Mouse (Mus musculus): ENCODE results near the gene Pdzd2.
A peak's percentile ranks its signal among the peaks of the same experiment; 100 is the strongest.

Pdzd2 gene

GRCm38 (mm10) chr15:12518370-12518973, 221.3 kb downstream of the Pdzd2 start:
- DNase-seq, result no peak

GRCm38 (mm10) chr15:12517314-12517813, 222.4 kb downstream of the Pdzd2 start:
- DNase-seq, result no peak

- no peak for DNase-seq
Measured at GRCm38 (mm10) chr15:12515272-12515844, 224.4 kb downstream of the Pdzd2 start.

GRCm38 (mm10) chr15:12513526-12513925, 226.2 kb downstream of the Pdzd2 start:
- no peak for DNase-seq

GRCm38 (mm10) chr15:12508765-12509377, 230.9 kb downstream of the Pdzd2 start:
- DNase-seq, result no peak

GRCm38 (mm10) chr15:12507523-12507922, 232.2 kb downstream of the Pdzd2 start:
- DNase-seq, result no peak

- no peak for DNase-seq
Measured at GRCm38 (mm10) chr15:12506514-12506913, 233.2 kb downstream of the Pdzd2 start.

GRCm38 (mm10) chr15:12506085-12506484, 233.6 kb downstream of the Pdzd2 start:
- DNase-seq, result no peak

- no peak for DNase-seq
Measured at GRCm38 (mm10) chr15:12505556-12505955, 234.2 kb downstream of the Pdzd2 start.

- no peak for DNase-seq
Measured at GRCm38 (mm10) chr15:12503907-12504306, 235.8 kb downstream of the Pdzd2 start.

GRCm38 (mm10) chr15:12501924-12502548, 237.7 kb downstream of the Pdzd2 start:
- no peak for DNase-seq

GRCm38 (mm10) chr15:12500674-12501073, 239.1 kb downstream of the Pdzd2 start:
- no peak for DNase-seq

GRCm38 (mm10) chr15:12494084-12494483, 245.6 kb downstream of the Pdzd2 start:
- DNase-seq, result no peak

GRCm38 (mm10) chr15:12493258-12493657, 246.5 kb downstream of the Pdzd2 start:
- peak; percentile 54 for DNase-seq

- DNase-seq, result peak; percentile 47
Measured at GRCm38 (mm10) chr15:12490969-12491368, 248.8 kb downstream of the Pdzd2 start.

GRCm38 (mm10) chr15:12490527-12490926, 249.2 kb downstream of the Pdzd2 start:
- peak; percentile 47 for DNase-seq

- DNase-seq, result no peak
Measured at GRCm38 (mm10) chr15:12488316-12488715, 251.4 kb downstream of the Pdzd2 start.

GRCm38 (mm10) chr15:12481261-12481660, 258.5 kb downstream of the Pdzd2 start:
- no peak for DNase-seq

- DNase-seq, result no peak
Measured at GRCm38 (mm10) chr15:12480369-12480768, 259.4 kb downstream of the Pdzd2 start.

- DNase-seq, result no peak
Measured at GRCm38 (mm10) chr15:12479326-12479725, 260.4 kb downstream of the Pdzd2 start.

- no peak for DNase-seq
Measured at GRCm38 (mm10) chr15:12473596-12473995, 266.1 kb downstream of the Pdzd2 start.

- no peak for DNase-seq
Measured at GRCm38 (mm10) chr15:12472646-12473045, 267.1 kb downstream of the Pdzd2 start.

GRCm38 (mm10) chr15:12470900-12471838, 268.6 kb downstream of the Pdzd2 start:
- peak; percentile 34 for DNase-seq
